Mouse (Mus musculus) brain, embryonic 18.5 days (tissue): ENCODE data around the gene Sh2b1.

Source experiments
- DNase-seq: peaks from one replicate; pipeline ENCODE4 v3.0.0-alpha.2; 2012; ENCODE audit warnings: low read depth, low spot score

Gene Sh2b1

DNA sequence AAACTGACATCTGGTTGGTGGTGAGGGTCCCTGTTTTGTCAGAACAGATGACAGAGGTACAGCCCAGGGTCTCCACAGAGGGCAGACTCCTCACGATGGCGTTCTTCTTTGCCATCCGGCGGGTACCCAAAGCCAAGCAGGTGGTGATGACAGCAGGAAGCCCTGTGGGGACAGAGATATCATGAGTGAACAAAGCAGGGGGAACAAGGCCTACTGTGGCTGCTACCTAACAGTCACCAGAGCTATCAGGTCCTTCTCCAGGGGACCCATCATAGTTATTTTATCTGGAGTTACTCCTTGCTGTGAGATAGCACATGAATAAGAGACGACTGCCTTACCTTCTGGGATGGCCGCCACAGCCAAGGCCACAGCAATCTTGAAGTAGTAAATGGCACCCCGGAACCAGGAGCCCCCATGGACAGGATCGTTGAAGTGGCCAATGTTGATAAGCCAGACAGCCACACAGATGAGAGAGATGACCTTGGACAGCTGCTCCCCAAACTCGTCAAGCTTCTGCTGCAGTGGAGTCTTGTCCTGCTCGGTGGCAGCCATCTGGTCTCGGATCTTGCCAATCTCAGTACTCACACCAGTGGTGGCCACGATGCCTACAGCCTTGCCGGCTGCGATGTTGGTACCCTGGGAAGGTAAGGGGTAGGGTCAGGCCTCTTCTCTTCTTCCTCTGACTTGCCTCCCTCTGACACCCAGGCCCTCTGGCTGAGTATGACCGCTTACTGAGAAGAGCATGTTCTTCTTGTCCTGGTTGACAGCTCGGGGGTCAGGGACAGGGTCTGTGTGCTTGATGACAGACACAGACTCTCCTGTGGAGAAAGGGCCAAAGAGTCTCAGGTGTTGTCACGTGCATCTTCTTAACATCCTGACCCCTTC lies 18.6 kb downstream of the Sh2b1 start:
- DNase-seq, result no peak

- no peak for DNase-seq
These were observed 20.0 kb downstream of the Sh2b1 start for GRCm38 (mm10) chr7:126455242-126455641.

- DNase-seq, result no peak
These were observed 21.4 kb downstream of the Sh2b1 start for GRCm38 (mm10) chr7:126453861-126454260.

- DNase-seq, result no peak
These were observed 23.0 kb downstream of the Sh2b1 start for GRCm38 (mm10) chr7:126452244-126452643.

DNA sequence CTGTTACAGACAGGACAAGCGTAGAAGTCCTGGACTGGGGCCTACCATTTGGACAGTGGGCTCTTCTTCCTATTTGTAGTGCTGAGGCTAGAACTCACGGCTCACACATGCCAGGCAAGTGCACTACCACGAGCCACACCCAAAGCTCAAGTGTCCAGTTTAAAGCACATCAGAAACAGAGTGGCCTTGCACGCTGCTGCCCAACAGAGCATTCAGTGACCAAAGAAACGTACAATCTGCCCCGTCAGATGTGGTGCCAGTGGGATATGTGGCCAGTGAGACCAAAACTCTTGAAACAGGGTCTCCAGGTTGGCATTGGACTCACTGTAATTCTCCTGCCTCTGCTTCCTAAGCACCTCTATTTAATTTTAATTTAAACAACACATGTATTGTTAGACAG lies 24.6 kb downstream of the Sh2b1 start:
- DNase-seq, result no peak

GRCm38 (mm10) chr7:126449991-126450390 lies 25.2 kb downstream of the Sh2b1 start:
- no peak for DNase-seq

DNA sequence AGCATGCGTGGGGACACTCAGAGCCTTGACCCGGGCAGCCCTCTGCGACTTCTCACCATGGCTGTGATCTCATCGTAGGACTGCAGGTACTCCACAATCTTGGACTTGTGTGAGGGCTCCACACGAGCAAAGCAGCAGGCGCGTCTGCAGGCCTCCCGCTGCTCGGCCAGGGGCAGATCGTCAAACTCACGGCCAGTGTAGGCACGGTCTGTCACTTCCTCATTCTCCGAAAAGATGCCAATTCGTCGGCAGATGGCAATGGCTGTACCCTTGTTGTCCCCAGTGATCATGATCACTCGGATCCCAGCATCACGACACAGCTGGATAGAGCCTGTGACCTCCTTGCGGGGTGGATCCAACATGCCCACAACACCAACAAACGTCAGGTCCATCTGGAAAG lies 26.7 kb downstream of the Sh2b1 start:
- no peak for DNase-seq

GRCm38 (mm10) chr7:126446217-126446616 lies 29.0 kb downstream of the Sh2b1 start:
- no peak for DNase-seq

DNA sequence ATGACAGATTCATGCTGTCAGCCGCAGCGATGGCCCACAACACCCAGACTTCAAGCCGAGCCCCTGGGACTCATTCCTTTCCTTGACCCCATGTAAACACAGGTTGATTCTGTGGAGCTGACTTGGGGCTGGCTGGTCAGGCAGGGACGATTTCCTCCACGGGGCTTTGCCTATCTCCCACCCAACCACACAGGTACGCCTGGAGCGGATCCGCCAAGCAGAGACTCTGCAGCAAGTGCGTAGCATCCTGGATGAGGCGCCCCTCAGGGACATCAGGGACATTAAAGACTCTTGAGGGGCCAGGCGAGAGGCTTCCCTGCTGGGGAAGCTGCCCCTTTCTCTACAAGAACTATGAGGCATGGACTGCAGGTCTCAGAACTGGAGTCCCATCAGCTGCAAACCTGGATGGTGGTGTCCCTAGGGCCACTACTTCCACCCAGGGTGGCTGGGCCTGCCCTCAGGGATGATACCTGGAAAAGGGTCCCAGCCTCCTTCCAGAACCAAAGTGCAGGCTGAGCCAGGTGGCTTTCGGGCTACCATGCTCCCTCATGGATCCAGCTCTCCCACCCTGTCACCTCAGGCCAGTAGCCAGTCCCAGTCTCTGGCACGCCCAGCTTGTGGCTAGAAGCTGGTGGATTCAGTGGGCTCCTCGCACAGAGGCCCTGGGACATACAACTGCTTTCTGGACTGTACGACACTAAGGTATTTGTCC lies 30.0 kb downstream of the Sh2b1 start:
- DNase-seq, result no peak

GRCm38 (mm10) chr7:126444536-126444935 lies 30.7 kb downstream of the Sh2b1 start:
- DNase-seq, result no peak

- no peak for DNase-seq
These were observed 31.2 kb downstream of the Sh2b1 start for GRCm38 (mm10) chr7:126443997-126444396.

DNA sequence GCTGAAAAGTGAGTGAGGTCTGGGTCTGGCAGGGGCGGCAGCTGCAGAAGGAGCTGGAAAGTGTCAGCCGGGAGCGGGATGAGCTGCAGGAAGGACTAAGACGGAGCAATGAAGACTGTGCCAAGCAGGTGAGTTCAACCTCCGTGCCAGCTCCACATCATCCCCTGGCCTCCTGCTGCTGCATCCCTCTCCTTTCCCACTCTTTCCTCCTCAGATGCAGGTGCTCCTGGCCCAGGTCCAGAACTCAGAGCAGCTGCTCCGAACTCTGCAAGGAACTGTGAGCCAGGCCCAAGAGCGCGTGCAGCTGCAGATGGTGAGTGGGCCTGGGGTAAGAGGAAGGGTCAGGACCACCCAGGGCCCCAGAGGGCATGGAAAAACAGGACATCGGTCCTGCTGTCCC lies 35.1 kb downstream of the Sh2b1 start:
- DNase-seq, result no peak

DNA sequence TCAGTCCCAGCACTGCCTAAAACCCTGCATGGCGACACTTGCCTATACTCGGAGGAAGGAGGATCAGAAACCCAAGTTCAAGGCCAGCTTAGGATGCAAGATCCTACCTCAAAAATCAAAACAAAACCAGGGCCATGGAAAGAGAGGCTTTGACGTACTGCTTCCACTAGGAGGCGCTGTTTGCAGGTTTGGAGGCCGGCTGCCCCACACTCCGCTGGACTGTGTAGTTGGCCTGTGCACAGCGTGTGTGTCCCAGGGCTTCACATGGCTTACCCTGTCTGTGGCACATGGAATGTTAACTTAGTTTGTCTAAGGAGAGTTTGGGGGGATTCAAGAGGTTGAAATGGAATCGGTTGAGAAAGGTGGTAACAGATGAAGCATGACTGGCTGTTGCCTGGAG lies 38.4 kb downstream of the Sh2b1 start:
- DNase-seq, result no peak

- DNase-seq, result no peak
These were observed 39.4 kb downstream of the Sh2b1 start for GRCm38 (mm10) chr7:126435801-126436200.

- no peak for DNase-seq
These were observed 40.5 kb downstream of the Sh2b1 start for GRCm38 (mm10) chr7:126434726-126435125.

DNA sequence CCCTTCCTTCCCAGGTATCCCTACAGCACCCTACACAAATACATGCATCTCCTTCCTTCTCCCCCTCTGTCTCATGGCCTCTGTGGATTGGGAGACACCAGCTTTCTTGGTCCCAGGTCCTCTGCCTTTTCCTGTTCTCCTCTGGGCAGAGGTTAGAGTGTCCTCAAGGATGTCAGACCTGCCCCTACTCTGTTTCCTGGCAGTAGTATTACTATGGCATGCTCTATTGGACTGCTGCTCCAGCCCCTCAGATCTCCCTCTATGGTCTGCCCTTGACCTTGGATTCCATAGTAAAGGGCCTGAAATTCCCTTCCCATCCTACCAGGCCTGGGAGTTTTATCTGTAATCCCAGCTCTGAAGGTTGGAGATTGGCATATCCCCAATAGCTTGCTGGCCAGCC lies 45.1 kb downstream of the Sh2b1 start:
- DNase-seq, result no peak

DNA sequence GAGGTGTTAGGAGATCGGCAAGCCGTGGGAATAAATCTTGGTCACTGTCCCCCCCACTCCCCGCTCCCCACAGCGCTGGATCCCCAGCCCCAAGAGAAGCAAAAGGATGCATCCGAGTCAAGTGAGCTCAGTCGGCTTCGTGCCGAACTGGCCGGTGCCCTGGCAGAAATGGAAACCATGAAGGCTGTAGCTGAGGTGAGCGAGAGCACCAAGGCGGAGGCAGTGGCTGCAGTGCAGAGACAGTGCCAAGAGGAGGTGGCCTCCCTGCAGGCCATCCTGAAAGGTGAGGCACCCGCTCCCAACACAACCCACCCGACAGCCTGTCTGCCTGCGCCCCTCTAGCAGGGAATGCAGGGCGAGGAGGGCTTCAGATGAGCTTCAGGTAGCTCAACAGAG lies 45.7 kb downstream of the Sh2b1 start:
- DNase-seq, result no peak

GRCm38 (mm10) chr7:126428631-126429502 lies 46.4 kb downstream of the Sh2b1 start, which contains the start of gene Rabep2:
Rabep2 (plus strand) TSS chr7:126428759.
- peak; percentile 77 for DNase-seq

DNA sequence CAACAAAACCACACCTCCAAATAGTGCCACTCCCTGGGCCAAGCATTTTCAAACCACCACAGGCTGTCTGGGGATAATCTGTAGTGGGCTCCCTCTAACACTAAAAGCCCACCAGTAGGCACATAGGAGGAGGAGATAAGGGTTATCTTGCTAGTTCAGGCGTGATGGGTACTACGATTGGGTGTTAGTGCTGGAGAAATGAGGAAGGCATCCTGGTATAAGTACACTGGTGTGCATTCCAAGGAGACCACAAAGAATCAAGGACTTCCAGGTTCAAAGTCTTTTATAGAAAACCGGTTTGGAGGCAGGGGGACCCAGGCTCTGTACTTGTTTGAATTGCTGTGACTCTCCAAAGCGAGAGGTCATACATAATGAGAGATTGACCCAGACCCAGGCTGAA lies 47.1 kb downstream of the Sh2b1 start:
- no peak for DNase-seq

GRCm38 (mm10) chr7:126427323-126427860 lies 47.8 kb downstream of the Sh2b1 start:
- no peak for DNase-seq

- no peak for DNase-seq
These were observed 51.1 kb downstream of the Sh2b1 start for GRCm38 (mm10) chr7:126424161-126424560.

GRCm38 (mm10) chr7:126421756-126422155 lies 53.5 kb downstream of the Sh2b1 start:
- no peak for DNase-seq
